In genomic region chr9:34712996-34713395, GRCm38 (mm10) we compare ENCODE assay signal across 10 mouse cellular contexts.
"Had no signal": no experiment of that assay in that cellular context is flagged by ENCODE, and none has a peak within 500 bp of the region (broad histone marks: within the 10 kb centered on the region; RNA-seq: fewer than 3 reads in every experiment).

No protein-coding gene starts in this region.

- H3K4me1 ChIP-seq: liver, embryonic 13.5 days had no signal

- H3K4me3 ChIP-seq: liver, embryonic 13.5 days had no signal

- H3K4me2 ChIP-seq: liver, embryonic 13.5 days; midbrain, embryonic 11.5 days had no signal

- DNase-seq: kidney, postnatal 25 days; liver, embryonic 13.5 days; lung, adult 2 months; lung, postnatal 14 days; lung, postnatal 4 days; midbrain, embryonic 14.5 days; thymus, adult 18-20 months; thymus, postnatal 36 days had no signal

- H3K9me3 ChIP-seq: liver, embryonic 13.5 days had no signal

- H3K36me3 ChIP-seq: liver, embryonic 13.5 days had no signal

- H3K9ac ChIP-seq: liver, embryonic 13.5 days had no signal

- H3K27me3 ChIP-seq: liver, embryonic 13.5 days had no signal

- H3K27ac ChIP-seq: kidney, postnatal 0 days; liver, embryonic 13.5 days had no signal
